Mouse (Mus musculus): ENCODE results near the gene Gga1.

DNA sequence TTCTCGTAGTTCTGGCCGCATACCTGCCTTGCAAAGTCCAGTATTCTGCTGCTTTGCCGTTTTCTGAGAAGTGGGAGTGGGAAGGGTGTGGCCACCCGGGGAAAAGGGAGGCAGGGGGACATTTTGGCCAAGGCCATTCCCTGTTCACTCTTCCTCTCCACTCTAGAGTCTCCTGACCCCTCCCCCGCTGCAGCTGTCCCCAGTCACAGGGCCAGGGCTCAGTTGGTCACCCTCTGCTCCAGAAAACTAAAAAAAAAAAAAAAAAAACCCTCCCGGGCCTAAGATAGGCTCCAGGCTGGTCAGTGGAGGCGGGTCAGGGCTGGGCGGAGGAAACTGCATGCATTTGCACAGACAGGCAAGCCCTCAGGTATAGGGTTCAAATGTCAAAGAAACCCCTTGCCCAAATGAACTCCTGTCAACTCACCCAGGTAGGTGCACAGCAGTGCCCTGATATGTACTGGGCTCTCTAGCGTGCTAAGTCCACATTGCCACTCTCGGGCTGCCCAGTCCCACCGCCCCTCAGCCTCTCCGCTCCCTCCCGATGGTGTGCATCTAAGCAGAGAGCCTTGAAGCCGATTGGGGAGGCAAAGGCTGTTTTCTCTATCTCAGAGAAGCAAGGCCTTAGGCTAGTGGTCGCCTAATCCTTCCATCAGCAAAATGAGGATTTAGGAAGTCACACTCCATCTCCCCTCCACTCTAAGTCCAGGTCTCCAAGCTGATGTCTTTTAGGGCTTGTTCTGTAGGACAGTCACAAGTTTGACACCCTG is 50.2 kb downstream of the Gga1 start:
- TF ChIP-seq CTCF (IDR thresholded peaks at IDR 0.05; ENCODE audit: low read depth) (no peak), EP300 (IDR thresholded peaks at IDR 0.05; ENCODE audit: low read depth) (no peak)
